Mouse (Mus musculus): ENCODE measurements at regions not wholly inside any gene's neighbourhood (a gene's known extent, or its start where the extent isn't known, plus 50 kb on each side); places are given as distances from the start of the nearest gene placed in this dataset.

DNA sequence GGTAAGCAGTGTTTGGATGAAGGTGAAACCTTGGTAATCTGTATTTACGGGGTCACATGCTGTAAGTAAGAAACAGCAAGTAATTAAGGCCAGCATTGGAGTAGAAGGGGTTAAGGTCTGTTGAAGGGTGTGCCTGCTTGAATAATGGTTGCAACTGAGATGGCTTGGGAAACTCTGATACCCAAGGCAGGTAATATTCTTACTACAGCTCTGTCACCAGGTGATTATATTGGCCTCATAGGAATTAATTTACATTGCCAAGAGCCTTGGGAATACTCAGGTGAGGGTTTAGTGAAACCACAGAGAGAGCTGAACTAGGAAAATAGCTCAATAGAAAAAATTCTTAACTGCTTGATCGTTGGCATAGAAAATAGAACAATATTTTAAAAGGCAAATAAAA, 73.8 kb upstream of the Lcorl start:
- in situ Hi-C loops (cut with MboI, MseI): loop anchor here (10.0 kb wide), 1 partner anchor 176 kb away; no protein-coding TSS in a partner anchor

DNA sequence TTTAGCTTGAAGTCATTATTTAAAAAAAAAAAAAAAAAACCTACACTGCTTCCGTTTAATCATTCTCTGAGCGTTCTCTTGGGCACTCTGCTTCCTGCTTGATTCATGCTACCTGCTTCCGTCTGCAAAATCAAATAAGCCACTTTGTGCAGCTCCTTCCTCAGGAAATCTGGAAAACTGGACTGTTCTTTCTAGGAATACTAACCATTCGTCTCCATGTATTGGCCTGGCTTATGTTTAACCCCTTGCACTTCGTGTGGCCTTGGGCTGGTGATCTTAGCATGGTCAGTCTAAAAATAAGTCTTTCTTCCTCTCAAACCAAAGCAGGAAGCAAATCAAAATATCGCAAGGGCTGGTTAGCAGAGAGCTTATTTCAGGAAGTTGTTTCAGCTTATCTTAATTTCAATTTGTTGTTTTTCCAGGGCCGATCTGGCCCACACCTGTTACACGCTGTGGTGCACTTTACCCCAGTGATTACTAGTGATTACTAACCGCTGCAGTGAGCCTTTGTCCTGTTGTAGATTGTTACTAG, 68.5 kb upstream of the Lcorl start:
- in situ Hi-C loops (cut with MboI, MseI): no loop called here

DNA sequence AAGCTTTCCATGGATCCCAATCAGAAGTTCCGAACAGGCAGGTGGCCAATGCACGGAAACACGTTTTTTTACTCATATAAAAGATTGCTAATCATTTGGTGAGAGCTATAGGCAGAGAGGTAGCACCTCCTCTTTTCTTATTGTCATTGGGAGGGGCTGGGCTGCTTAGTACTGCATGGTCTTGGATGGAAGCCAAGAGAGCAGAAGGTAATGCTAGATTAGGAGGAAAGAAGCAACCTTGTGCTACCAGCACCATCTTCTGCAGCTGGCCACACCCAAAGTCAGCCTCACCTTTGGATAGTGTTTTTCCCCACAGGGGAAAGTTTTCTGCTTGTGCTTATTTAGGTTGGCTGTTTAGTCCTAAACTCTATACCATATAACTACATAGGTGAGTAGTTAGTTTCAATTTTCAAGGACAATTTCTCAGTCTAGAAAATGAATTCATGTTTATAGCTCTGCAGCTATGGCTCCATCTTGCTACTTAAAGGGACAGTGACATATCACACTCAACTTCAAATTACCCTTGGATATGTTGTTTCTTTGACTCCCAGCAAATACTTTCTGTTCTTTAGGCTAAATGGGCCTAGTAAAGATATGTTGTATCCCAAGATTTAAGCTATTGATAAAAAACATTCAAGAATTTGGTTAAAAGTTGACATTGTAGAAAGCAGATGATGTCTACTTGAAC, 66.6 kb upstream of the Lcorl start:
- in situ Hi-C loops (cut with MboI, MseI): loop anchor here (25.0 kb wide), 1 partner anchor 1288 kb away; no protein-coding TSS in a partner anchor

Data from T-helper 2 cell (primary cell).